Mouse (Mus musculus): Measurements from ENCODE around the gene Il10.

The Il10 gene

GRCm38 (mm10) chr1:131048946-131049345 is 29.3 kb downstream of the Il10 start:
- no peak for DNase-seq (ENCODE audit: low read depth, low spot score)

DNA sequence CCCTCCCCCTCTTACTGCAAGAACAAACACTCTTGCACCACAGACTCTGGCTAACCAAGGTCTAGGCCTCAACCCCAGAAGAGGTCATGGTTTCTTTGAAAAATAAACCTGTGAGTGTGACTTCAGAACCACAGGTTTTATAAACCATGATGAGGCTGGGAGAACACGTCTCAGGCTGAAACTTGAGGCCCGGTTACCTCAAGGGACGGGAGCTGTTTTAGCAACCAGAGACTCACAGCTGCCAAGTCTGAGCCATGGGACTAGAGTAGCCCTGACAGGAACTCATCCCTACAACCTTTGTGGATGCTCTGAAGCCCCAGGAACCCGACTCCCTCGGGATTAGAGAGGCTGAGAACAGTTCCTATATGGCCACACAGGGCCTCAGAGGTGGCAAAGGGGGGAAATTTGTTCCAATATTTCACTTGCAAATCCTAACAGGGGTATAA is 29.7 kb downstream of the Il10 start:
- DNase-seq (ENCODE audit: low read depth, low spot score): no peak

DNA sequence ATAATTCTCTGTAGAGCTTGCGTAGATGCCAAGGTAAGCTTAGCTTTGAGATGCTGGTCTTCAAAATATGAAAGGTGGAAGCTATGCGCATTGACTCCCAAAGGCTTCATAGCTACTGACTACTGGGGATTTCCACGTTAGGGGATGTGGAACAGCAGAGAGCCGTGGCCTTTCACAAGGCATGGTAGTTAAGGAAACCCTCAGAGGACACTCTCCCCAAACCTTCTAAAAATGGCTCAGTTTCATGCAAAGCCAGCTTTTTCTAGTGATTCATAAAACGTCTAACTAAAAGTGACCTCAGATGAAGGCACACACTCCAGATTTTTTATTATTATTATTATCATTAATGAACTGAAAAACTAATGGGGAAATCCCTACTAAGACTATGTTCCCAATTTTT is 30.4 kb downstream of the Il10 start:
- DNase-seq (ENCODE audit: low read depth, low spot score): no peak

DNA sequence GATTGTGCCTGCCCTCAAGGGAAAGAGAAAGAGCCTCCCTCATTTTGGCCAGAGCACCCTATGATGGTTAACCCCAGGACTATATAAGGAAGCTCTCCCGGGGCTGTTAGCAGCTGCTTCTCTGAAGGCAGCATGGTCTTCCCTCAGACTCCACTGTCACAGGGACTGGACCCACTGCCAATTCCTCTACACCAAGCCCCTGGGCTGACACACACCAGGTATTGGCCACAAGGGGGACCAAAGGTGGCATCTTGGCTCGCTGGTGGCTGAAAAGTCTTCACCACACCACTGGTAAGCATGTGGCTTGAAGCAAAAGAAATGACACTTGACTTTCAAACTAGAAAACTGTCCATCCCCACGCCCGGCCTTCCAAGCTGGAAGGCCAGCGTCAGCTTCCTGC is 31.0 kb downstream of the Il10 start:
- no peak for DNase-seq (ENCODE audit: low read depth, low spot score)

- DNase-seq (ENCODE audit: low read depth, low spot score): no peak
These were observed 31.4 kb downstream of the Il10 start for GRCm38 (mm10) chr1:131051073-131051472.

DNA sequence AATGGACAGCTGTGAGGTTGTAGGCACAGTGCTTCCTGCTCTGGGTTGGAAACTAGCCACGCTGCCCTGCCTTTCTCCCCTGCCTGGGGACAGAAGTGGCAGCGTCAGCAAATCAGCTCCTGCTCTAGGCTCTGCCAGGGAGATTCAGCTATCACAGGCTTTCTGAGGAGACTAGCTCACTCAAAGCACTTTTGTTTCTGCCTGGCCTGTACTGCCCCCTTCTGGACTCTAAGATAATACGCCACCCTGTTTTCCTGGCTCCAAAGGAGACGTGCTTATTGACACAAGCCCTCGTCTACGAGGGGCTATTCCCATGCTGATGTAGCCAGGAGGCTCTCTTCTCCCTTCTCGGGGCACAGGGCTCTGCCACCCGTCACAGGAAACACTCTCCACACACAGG is 33.6 kb downstream of the Il10 start:
- DNase-seq (ENCODE audit: low read depth, low spot score): peak; percentile 79

DNA sequence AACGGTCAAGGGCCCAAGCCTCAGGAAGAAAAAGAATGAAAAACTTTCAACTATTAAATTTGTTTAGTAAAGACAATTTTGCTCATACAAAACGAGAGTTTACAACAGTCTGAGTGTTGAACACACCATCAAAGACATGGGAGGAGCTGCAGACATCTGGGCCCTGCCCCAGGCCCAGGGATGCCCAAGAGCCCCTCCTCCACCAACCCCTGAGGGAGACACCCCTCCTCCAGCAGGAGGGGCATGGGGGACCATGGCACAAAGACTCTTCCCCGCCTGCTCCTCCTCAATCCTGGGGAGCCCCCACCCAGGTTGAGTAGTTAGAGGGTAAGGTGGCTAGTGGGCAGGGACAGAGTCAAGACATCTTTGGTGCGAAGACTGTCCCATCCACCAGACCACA is 34.0 kb downstream of the Il10 start:
- DNase-seq (ENCODE audit: low read depth, low spot score): no peak

GRCm38 (mm10) chr1:131054251-131054650 is 34.6 kb downstream of the Il10 start:
- DNase-seq (ENCODE audit: low read depth, low spot score): no peak

DNA sequence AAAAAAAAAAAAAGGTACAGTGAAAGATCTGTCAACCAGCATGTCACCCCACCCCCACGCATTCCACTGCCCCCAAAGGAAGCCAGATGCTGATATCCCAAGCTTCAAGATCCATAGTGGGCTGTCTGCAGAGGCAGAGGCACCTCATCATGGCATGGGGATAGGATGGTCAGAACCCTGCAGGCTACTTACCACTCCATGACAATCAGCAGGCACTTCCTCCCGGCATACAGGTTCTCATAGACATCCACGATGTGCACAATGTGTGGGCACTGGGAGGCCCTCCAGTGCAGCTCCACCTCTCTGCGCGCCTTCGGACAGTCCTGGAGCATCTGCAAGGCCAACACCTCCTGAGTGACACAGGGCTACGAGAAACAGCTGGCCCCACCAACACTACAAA is 38.8 kb downstream of the Il10 start:
- DNase-seq (ENCODE audit: low read depth, low spot score): no peak

- no peak for DNase-seq (ENCODE audit: low read depth, low spot score)
These were observed 39.8 kb downstream of the Il10 start for GRCm38 (mm10) chr1:131059411-131059810.

DNA sequence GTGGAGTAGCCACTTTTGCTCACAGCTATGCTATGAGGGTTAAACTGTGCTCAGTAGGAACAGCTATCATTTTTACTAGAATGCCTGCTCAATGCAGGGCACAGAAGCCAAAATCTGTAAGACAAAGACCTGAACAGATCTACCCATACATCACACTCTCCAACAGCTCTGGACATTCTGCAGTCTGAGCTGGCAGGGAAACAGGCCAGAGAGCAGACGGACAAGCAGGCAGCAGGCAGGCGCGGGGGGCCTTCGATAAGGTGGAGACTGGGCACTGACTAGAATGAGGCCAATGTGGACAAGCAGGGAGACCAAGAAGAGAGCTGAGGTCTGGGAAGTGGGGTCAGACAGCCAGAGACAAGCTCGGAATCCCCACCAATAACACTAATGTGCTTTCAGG is 40.2 kb downstream of the Il10 start:
- no peak for DNase-seq (ENCODE audit: low read depth, low spot score)

- peak; percentile 71 for DNase-seq (ENCODE audit: low read depth, low spot score)
These were observed 40.9 kb downstream of the Il10 start for GRCm38 (mm10) chr1:131060290-131061253.

GRCm38 (mm10) chr1:131061740-131062254 is 42.2 kb downstream of the Il10 start:
- no peak for DNase-seq (ENCODE audit: low read depth, low spot score)

DNA sequence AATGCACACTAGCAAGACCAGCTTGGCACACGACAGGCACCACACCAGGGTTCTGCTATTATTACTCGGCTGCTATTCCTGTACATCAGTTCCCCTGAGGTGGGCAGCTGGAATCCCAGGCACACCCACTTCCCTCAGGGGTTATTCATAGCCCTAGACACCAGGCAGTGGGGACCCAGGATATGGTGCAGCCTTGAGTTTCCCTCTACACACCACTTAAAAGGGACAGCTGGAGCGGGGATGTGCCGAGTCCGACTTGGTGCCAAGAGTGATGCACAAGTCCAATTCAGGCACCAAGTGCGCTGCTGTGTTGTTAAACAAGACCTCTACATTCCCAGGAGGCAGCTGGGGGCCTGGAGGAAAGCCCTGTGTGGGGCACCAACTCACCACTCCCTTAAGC is 43.2 kb downstream of the Il10 start:
- peak; percentile 76 for DNase-seq (ENCODE audit: low read depth, low spot score)

GRCm38 (mm10) chr1:131064202-131064601 is 44.6 kb downstream of the Il10 start:
- DNase-seq (ENCODE audit: low read depth, low spot score): no peak

DNA sequence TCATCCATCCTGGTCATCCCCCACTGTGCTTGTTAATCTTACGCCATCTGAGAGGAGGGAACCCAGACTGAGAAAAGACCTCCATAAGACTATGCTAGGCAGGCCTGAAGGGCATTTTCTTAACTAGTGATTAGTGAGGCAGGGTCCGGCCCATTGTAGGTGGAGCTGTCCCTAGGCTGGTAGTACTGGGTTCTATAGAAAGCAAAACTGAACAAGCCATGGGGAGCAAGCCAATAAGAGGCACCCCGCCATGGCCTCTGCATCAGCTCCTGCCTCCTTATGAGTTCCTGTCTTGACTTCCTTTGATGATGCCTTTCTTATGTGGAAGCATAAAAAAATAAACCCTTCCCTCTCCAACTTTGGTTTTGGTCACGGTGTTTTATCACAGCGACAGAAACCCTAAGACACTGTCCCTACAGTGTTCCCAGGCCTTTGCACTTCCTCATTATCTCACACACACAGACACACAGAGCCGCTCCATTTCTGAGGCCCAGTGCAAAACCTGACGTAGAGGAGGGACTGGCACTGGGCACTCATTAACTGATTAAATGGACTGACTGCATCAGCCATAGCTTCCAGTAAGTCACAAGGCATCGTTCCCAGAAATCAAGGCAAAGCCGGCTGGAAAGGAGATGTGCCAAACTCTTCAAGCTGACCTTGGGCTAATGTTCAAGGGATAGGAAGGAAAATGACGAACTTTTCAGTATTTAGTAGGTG is 48.5 kb downstream of the Il10 start:
- no peak for DNase-seq (ENCODE audit: low read depth, low spot score)

- DNase-seq (ENCODE audit: low read depth, low spot score): peak; percentile 76
These were observed 49.4 kb downstream of the Il10 start for GRCm38 (mm10) chr1:131069010-131069409.

- no peak for DNase-seq (ENCODE audit: low read depth, low spot score)
These were observed 52.8 kb downstream of the Il10 start for GRCm38 (mm10) chr1:131072376-131072990.

GRCm38 (mm10) chr1:131074524-131074938 is 54.9 kb downstream of the Il10 start:
- DNase-seq (ENCODE audit: low read depth, low spot score): no peak
